In the genomic region with DNA sequence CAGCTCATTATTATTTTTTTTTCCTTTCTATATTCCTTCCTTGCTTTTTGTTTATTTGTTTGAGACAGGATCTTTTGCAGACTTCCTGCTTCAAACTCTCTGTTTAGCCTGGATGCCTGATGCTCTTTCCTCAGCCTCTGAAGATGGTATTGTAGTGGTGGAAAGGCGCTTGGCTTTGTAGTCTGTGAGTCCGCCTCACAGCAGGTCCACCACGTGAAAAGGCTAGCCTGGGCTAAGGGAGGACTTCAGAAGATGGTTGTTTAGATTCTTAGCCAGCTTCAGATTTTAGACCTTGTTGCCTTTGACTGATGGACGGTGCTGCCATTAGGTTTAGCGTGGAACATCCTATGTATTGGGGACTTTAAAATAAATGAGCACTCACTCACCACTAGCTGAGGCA, we compare ENCODE assay signal across 9 mouse cellular contexts. TPM values are rescaled to one million over a fixed set of nuclear protein-coding genes. Genes with fewer than 3 reads are reported as not detected.
DNase-seq lines count a peak whose midpoint lies in the region; ATAC-seq and TF ChIP-seq lines count a peak whose summit lies in the region.
"Had no signal": no experiment of that assay in that cellular context is flagged by ENCODE, and none has a peak within 500 bp of the region (broad histone marks: within the 10 kb centered on the region; RNA-seq: fewer than 3 reads in every experiment).

No protein-coding gene starts in this region.

- H3K27me3 ChIP-seq in heart, adult 2 months (ENCODE audit: control insufficient read depth, insufficient read depth, low read length), result no peaks in the 10 kb centered on the region
- H3K27me3 ChIP-seq in midbrain, embryonic 13.5 days, result no peaks in the 10 kb centered on the region; the same call in 1 of the 2 replicates
- H3K27me3 ChIP-seq in midbrain, embryonic 11.5 days (ENCODE audit: control insufficient read depth, insufficient read depth, low read length), result no peaks in the 10 kb centered on the region
- H3K27me3 ChIP-seq in intestine, postnatal 0 days (replicated peaks; ENCODE audit: control insufficient read depth, insufficient read depth, low read length), result no peaks in the 10 kb centered on the region
- no peaks in the 10 kb centered on the region for H3K27me3 ChIP-seq in stomach, embryonic 16.5 days (ENCODE audit: control insufficient read depth, insufficient read depth, low read length)

- peaks cover 4% of the 10 kb centered on the region for H3K4me1 ChIP-seq in heart, adult 2 months (ENCODE audit: control insufficient read depth, insufficient read depth, low read length)
- H3K4me1 ChIP-seq in midbrain, embryonic 13.5 days (replicated peaks), result peaks cover 17% of the 10 kb centered on the region
- H3K4me1 ChIP-seq in midbrain, embryonic 11.5 days (ENCODE audit: control insufficient read depth, insufficient read depth, low read length), result peaks cover 5% of the 10 kb centered on the region; the same call in 1 of the 2 replicates
- peaks cover 3% of the 10 kb centered on the region; the same call in 1 of the 2 replicates for H3K4me1 ChIP-seq in intestine, postnatal 0 days (replicated peaks; ENCODE audit: control insufficient read depth, insufficient read depth, low read length)
- 0 out of 2 replicates have a peak, but pooled peaks cover 3% of the 10 kb centered on the region for H3K4me1 ChIP-seq in stomach, embryonic 16.5 days (ENCODE audit: control insufficient read depth, insufficient read depth, low read length)

- ATAC-seq in midbrain, embryonic 13.5 days, result no peak
- no peak for ATAC-seq in midbrain, embryonic 11.5 days (ENCODE audit: low FRiP score)
- ATAC-seq in intestine, postnatal 0 days, result no peak
- ATAC-seq in stomach, embryonic 16.5 days (ENCODE audit: insufficient read depth, low FRiP score), result no peak

- peaks cover 3% of the 10 kb centered on the region; the same call in 1 of the 2 replicates for H3K79me2 ChIP-seq in heart, adult 2 months (replicated peaks; ENCODE audit: control insufficient read depth, insufficient read depth, low read length)

- H3K9ac ChIP-seq in heart, adult 2 months (ENCODE audit: low read depth, low read length), result no peak overlapping the region
- H3K9ac ChIP-seq in midbrain, embryonic 13.5 days (replicated peaks), result no peak overlapping the region
- H3K9ac ChIP-seq in midbrain, embryonic 11.5 days (ENCODE audit: low read length), result no peak overlapping the region
- 0 out of 2 replicates have a peak overlapping the region, but pooled peaks have one; percentile 32 for H3K9ac ChIP-seq in intestine, postnatal 0 days (ENCODE audit: low read depth, low read length)
- no peak overlapping the region for H3K9ac ChIP-seq in stomach, embryonic 16.5 days (ENCODE audit: low read length)

- peak overlapping the region; percentile 88; the same call in 1 of the 2 replicates for H3K27ac ChIP-seq in heart, adult 2 months
- H3K27ac ChIP-seq in midbrain, embryonic 13.5 days, result no peak overlapping the region
- no peak overlapping the region for H3K27ac ChIP-seq in midbrain, embryonic 11.5 days (ENCODE audit: low read depth, low read length)
- H3K27ac ChIP-seq in intestine, postnatal 0 days (ENCODE audit: low read depth, low read length), result peak overlapping the region; percentile 41
- H3K27ac ChIP-seq in stomach, embryonic 16.5 days (ENCODE audit: low read length), result no peak overlapping the region

- intact Hi-C loops in heart, adult 2 months (cut with DNase I), result loop anchor here (2.0 kb wide), 1 partner anchor 37 kb away; no protein-coding TSS in a partner anchor

- peak overlapping the region; percentile 88 for H3K4me2 ChIP-seq in midbrain, embryonic 13.5 days (replicated peaks)
- no peak overlapping the region for H3K4me2 ChIP-seq in midbrain, embryonic 11.5 days
- peak overlapping the region; percentile 87 for H3K4me2 ChIP-seq in intestine, postnatal 0 days (replicated peaks; ENCODE audit: low read depth)
- H3K4me2 ChIP-seq in stomach, embryonic 16.5 days (ENCODE audit: low read depth, low read length), result peak overlapping the region; percentile 83

- no peak for DNase-seq in heart, adult 2 months
- DNase-seq in heart, postnatal 4 days, result no peak
- no peak for DNase-seq in midbrain, embryonic 11.5 days (ENCODE audit: low spot score, missing footprints)
- no peak for DNase-seq in cerebellum, postnatal 14 days
- DNase-seq in adrenal gland, adult 18-20 months (ENCODE audit: low spot score in 2 of 2), result no peak
- DNase-seq: kidney, postnatal 14 days had no signal

- no peak for TF ChIP-seq CTCF in heart, adult 2 months (IDR thresholded peaks at IDR 0.05)
- TF ChIP-seq CTCF in intestine, postnatal 0 days (IDR thresholded peaks at IDR 0.05; ENCODE audit: low read depth), result no peak

- no peaks in the 10 kb centered on the region; the same call in 1 of the 2 replicates for H3K36me3 ChIP-seq in heart, adult 2 months (ENCODE audit: control insufficient read depth, insufficient read depth, low read length)
- no peaks in the 10 kb centered on the region for H3K36me3 ChIP-seq in midbrain, embryonic 13.5 days
- no peaks in the 10 kb centered on the region for H3K36me3 ChIP-seq in midbrain, embryonic 11.5 days (ENCODE audit: control insufficient read depth, insufficient read depth, low read length)
- H3K36me3 ChIP-seq in intestine, postnatal 0 days (ENCODE audit: control insufficient read depth, insufficient read depth), result no peaks in the 10 kb centered on the region
- no peaks in the 10 kb centered on the region for H3K36me3 ChIP-seq in stomach, embryonic 16.5 days (ENCODE audit: control insufficient read depth, insufficient read depth, low read length)

- no peak for TF ChIP-seq EP300 in heart, adult 2 months (IDR thresholded peaks at IDR 0.05; ENCODE audit: insufficient read depth, low read depth, low read length)

- WGBS in heart, adult 2 months, result 71% methylated on average over 5 of the region's 5 CpGs
- WGBS in midbrain, embryonic 13.5 days, result 81% methylated on average over 5 of the region's 5 CpGs
- 88% methylated on average over 5 of the region's 5 CpGs for WGBS in midbrain, embryonic 11.5 days
- WGBS in intestine, postnatal 0 days, result 65% methylated on average over 5 of the region's 5 CpGs
- 67% methylated on average over 5 of the region's 5 CpGs for WGBS in stomach, embryonic 16.5 days

- no peak for TF ChIP-seq POLR2A in heart, adult 2 months (IDR thresholded peaks at IDR 0.05; ENCODE audit: insufficient read depth, low read depth, low read length)

- H3K4me3 ChIP-seq in heart, adult 2 months, result no peak overlapping the region; the same call in 1 of the 2 replicates
- H3K4me3 ChIP-seq in midbrain, embryonic 13.5 days (replicated peaks), result no peak overlapping the region
- no peak overlapping the region for H3K4me3 ChIP-seq in midbrain, embryonic 11.5 days (ENCODE audit: low read depth, low read length)
- H3K4me3 ChIP-seq in intestine, postnatal 0 days (ENCODE audit: low read depth, low read length), result peak overlapping the region; percentile 94
- H3K4me3 ChIP-seq in stomach, embryonic 16.5 days (replicated peaks; ENCODE audit: low read length), result peak overlapping the region; percentile 92

- no peaks in the 10 kb centered on the region for H3K9me3 ChIP-seq in midbrain, embryonic 13.5 days
- no peaks in the 10 kb centered on the region for H3K9me3 ChIP-seq in midbrain, embryonic 11.5 days (ENCODE audit: control insufficient read depth, low read length)
- H3K9me3 ChIP-seq in intestine, postnatal 0 days (ENCODE audit: control insufficient read depth), result no peaks in the 10 kb centered on the region
- H3K9me3 ChIP-seq in stomach, embryonic 16.5 days (replicated peaks; ENCODE audit: control insufficient read depth, low read length), result no peaks in the 10 kb centered on the region

RNA-seq across cellular contexts. Expression of a gene that starts 2.0 kb away (rescaled TPM):
- total RNA-seq in heart, adult 2 months (2021), result 1 to 10 TPM; 4.2 to 4.9 TPM
- 2.7 and 3.3 TPM in 2 replicates for polyA plus RNA-seq in heart, adult 2 months (2012; rRNA removed)
- total RNA-seq in heart, postnatal 4 days (2021), result 1 to 10 TPM; 6.0 to 6.2 TPM
- polyA plus RNA-seq in midbrain, embryonic 13.5 days (2015; fragmentation: Nextera tagmentation; extraction: Ambion mirVana), result 14.6 and 15.8 TPM in 2 replicates
- polyA plus RNA-seq in midbrain, embryonic 11.5 days (2014; fragmentation: Nextera tagmentation; extraction: Ambion mirVana), result 16.5 and 17.4 TPM in 2 replicates
- polyA plus RNA-seq in intestine, postnatal 0 days (2015; fragmentation: Nextera tagmentation; extraction: Ambion mirVana), result 36.7 and 37.3 TPM in 2 replicates
- polyA plus RNA-seq in stomach, embryonic 16.5 days (2015; fragmentation: Nextera tagmentation; extraction: Ambion mirVana), result 33.2 and 36.6 TPM in 2 replicates
- 1 to 10 TPM; 2.0 to 2.7 TPM for total RNA-seq in adrenal gland, adult 18-20 months (2021)

RNA-seq across cellular contexts. Expression of a gene that starts 40.4 kb away (rescaled TPM):
- total RNA-seq in heart, adult 2 months (2021), result under 1 TPM in 1 of 2 experiments, not detected in 1; 0.02 TPM
- not detected in 2 replicates for polyA plus RNA-seq in heart, adult 2 months (2012; rRNA removed)
- not detected for total RNA-seq in heart, postnatal 4 days (2021)
- polyA plus RNA-seq in midbrain, embryonic 13.5 days (2015; fragmentation: Nextera tagmentation; extraction: Ambion mirVana), result not detected in 2 replicates
- polyA plus RNA-seq in midbrain, embryonic 11.5 days (2014; fragmentation: Nextera tagmentation; extraction: Ambion mirVana), result not detected in 2 replicates
- 7.8 and 9.5 TPM in 2 replicates for polyA plus RNA-seq in intestine, postnatal 0 days (2015; fragmentation: Nextera tagmentation; extraction: Ambion mirVana)
- polyA plus RNA-seq in stomach, embryonic 16.5 days (2015; fragmentation: Nextera tagmentation; extraction: Ambion mirVana), result 0.92 and 1.2 TPM in 2 replicates
- total RNA-seq in adrenal gland, adult 18-20 months (2021), result not detected

Comparison
In these comparisons a context has a peak if more than half of its experiments do, and no peak if none do; other contexts are left out.
1. H3K27ac ChIP-seq: peak in heart, adult 2 months (single experiment) and intestine, postnatal 0 days (single experiment); none in midbrain, embryonic 13.5 days (single experiment), midbrain, embryonic 11.5 days (single experiment) and stomach, embryonic 16.5 days (single experiment).
2. H3K4me3 ChIP-seq: peak in intestine, postnatal 0 days (single experiment) and stomach, embryonic 16.5 days (single experiment); none in heart, adult 2 months (single experiment), midbrain, embryonic 13.5 days (single experiment) and midbrain, embryonic 11.5 days (single experiment).